Mouse (Mus musculus) heart, postnatal 0 days (tissue): Measurements from ENCODE around the gene Kcnj6.

Source experiments
- CTCF ChIP-seq: IDR thresholded peaks from 2 replicates; pipeline ENCODE4 v1.5.1; 2016; ENCODE audit warnings: antibody characterized with exemption, control low read depth, low read depth
- EP300 ChIP-seq: IDR thresholded peaks from 2 replicates; pipeline ENCODE4 v1.6.1; 2016; ENCODE audit warnings: antibody characterized with exemption, low read depth

- TF ChIP-seq CTCF: no peak
- TF ChIP-seq EP300: no peak
Observed at GRCm38 (mm10) chr16:94737359-94737687, 260.2 kb downstream of the Kcnj6 start.
